Mouse (Mus musculus) myocyte (in vitro differentiated cells): ENCODE results near the gene Mast4.

Source experiments
- E2F4 ChIP-seq: IDR thresholded peaks from one replicate; pipeline ENCODE4 v1.6.1; 2011; ENCODE audit warnings: mild to moderate bottlenecking, control low read depth, moderate library complexity; ENCODE audit not compliant: insufficient read depth
- MAX ChIP-seq: IDR thresholded peaks from one replicate; pipeline ENCODE4 v1.6.1; 2011; ENCODE audit warnings: low read depth, mild to moderate bottlenecking, control low read depth
- POLR2A ChIP-seq: IDR thresholded peaks from one replicate; pipeline ENCODE4 v1.6.1; 2011; ENCODE audit warnings: low read depth, mild to moderate bottlenecking, control low read depth, moderate library complexity; ENCODE audit not compliant: insufficient read length

DNA sequence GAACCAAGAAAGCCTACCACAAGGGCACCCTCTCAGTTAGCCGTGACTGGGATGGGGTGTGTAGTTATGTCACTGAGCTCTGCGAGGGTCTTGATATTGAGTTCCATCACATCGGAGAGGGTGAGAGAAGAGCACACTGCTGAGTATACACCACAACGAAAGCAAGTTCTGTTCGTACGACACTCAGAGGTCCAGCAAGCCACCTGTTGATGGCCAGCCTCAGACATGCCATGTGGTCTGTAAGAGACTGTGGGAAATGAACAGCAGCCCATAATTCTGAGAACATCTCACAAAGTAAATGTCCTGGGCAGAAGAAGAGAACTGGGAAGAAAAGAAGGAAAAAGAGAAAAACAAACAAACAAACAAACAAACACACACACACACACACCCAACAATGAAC lies 255.5 kb downstream of the Mast4 start:
- no peak for TF ChIP-seq POLR2A
- TF ChIP-seq MAX = no peak
- TF ChIP-seq E2F4 = no peak
